Comparison of ENCODE assay signal across 33 mouse cellular contexts in the genomic region with DNA sequence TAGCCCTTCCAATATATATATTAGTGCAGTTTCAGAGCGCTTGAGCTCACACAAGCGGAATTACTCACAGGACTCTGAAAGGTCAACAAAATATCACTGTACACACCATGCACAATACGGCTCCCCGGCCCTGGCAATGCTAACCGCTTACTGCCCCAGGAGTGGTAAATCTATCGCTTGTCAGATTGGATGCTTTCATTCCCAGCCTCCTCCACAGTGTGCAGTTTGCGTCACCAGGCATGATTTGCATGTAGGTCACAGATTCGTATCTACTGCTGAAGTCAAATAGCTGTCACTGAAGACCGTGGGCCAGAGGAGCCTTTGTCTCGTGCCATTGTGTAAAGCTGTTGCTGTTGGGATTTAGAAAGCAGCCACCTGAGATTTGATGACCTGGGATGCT.
DNase-seq lines count a peak whose midpoint lies in the region; ATAC-seq lines count a peak whose summit lies in the region.
"Had no signal": no experiment of that assay in that cellular context is flagged by ENCODE, and none has a peak within 500 bp of the region (broad histone marks: within the 10 kb centered on the region; RNA-seq: fewer than 3 reads in every experiment).

No protein-coding gene starts in this region.

- 79% methylated on average over 10 of the region's 10 CpGs for WGBS in kidney, embryonic 15.5 days

- H3K4me2 ChIP-seq in kidney, embryonic 15.5 days: no peak overlapping the region
- H3K4me2 ChIP-seq: embryonic facial prominence, embryonic 12.5 days; heart, embryonic 11.5 days; hindbrain, embryonic 13.5 days; midbrain, embryonic 13.5 days; neural tube, embryonic 13.5 days had no signal

- no peak overlapping the region for H3K9ac ChIP-seq in kidney, embryonic 15.5 days
- H3K9ac ChIP-seq: embryonic facial prominence, embryonic 12.5 days; hindbrain, embryonic 13.5 days; liver, embryonic 14.5 days; midbrain, embryonic 13.5 days; neural tube, embryonic 13.5 days had no signal

- no peak for ATAC-seq in kidney, embryonic 15.5 days (replicated peaks; ENCODE audit: low FRiP score)
- ATAC-seq: activated CD4-positive, CD25-positive, alpha-beta regulatory T cell, adult 4 months; forebrain, embryonic 14.5 days; intestine, embryonic 16.5 days; midbrain, embryonic 13.5 days had no signal

- no peak overlapping the region for H3K4me3 ChIP-seq in kidney, embryonic 15.5 days (replicated peaks)
- H3K4me3 ChIP-seq: embryonic facial prominence, embryonic 12.5 days; gastrocnemius, adult 2 months; hindbrain, embryonic 13.5 days; midbrain, embryonic 13.5 days; neural tube, embryonic 13.5 days had no signal

- no peaks in the 10 kb centered on the region for H3K36me3 ChIP-seq in kidney, embryonic 15.5 days
- H3K36me3 ChIP-seq: embryonic facial prominence, embryonic 12.5 days; hindbrain, embryonic 13.5 days; midbrain, embryonic 13.5 days; neural tube, embryonic 13.5 days had no signal

- peak; percentile 11 for DNase-seq in cerebellum, adult 11 months
- DNase-seq in cerebellum, postnatal 4 days (ENCODE audit: low spot score in 2 of 2): no peak
- DNase-seq in left cerebral cortex, postnatal 14 days (ENCODE audit: low spot score in 2 of 2): peak; percentile 13 to 15
- DNase-seq in left cerebral cortex, postnatal 36 days (ENCODE audit: low spot score in 2 of 2): no peak
- peak; percentile 12 for DNase-seq in cerebellum, adult 9-11 months
- no peak for DNase-seq in ovary, postnatal 36 days (ENCODE audit: low spot score)
- DNase-seq: adrenal gland, postnatal 25 days; embryo, embryonic 11 days; gastrocnemius, adult 2 months; gastrocnemius, postnatal 36 days; heart, adult 18-20 months; heart, postnatal 36 days; kidney, adult 8-10 months; kidney, postnatal 10 days; layer of hippocampus, postnatal 36 days; liver; lung, adult 2 months; lung, postnatal 10 days; right cerebral cortex, postnatal 4 days; thymus, adult 18-20 months; thymus, postnatal 36 days had no signal

- no peaks in the 10 kb centered on the region for H3K27me3 ChIP-seq in kidney, embryonic 15.5 days
- H3K27me3 ChIP-seq: embryonic facial prominence, embryonic 12.5 days; hindbrain, embryonic 13.5 days; midbrain, embryonic 13.5 days; neural tube, embryonic 13.5 days had no signal

- H3K9me3 ChIP-seq in kidney, embryonic 15.5 days (replicated peaks): no peaks in the 10 kb centered on the region
- H3K9me3 ChIP-seq: embryonic facial prominence, embryonic 12.5 days; hindbrain, embryonic 13.5 days; midbrain, embryonic 13.5 days; neural tube, embryonic 13.5 days had no signal

- H3K27ac ChIP-seq in kidney, embryonic 15.5 days: no peak overlapping the region
- H3K27ac ChIP-seq: embryonic facial prominence, embryonic 12.5 days; gastrocnemius, adult 2 months; hindbrain, embryonic 13.5 days; liver, embryonic 14.5 days; macrophage; midbrain, embryonic 13.5 days; neural tube, embryonic 13.5 days; stomach, postnatal 0 days had no signal

- H3K4me1 ChIP-seq in kidney, embryonic 15.5 days: no peaks in the 10 kb centered on the region
- H3K4me1 ChIP-seq: embryonic facial prominence, embryonic 12.5 days; hindbrain, embryonic 13.5 days; midbrain, embryonic 13.5 days; neural tube, embryonic 13.5 days had no signal

- intact Hi-C loops in left cerebral cortex, postnatal 14 days (cut with DNase I): no loop called here
- intact Hi-C loops in left cerebral cortex, postnatal 36 days (cut with DNase I): no loop called here

Comparison
In these comparisons a context has a peak if more than half of its experiments do, and no peak if none do; other contexts are left out.
1. DNase-seq: peak in cerebellum, adult 11 months (single experiment), left cerebral cortex, postnatal 14 days (2 of 2) and cerebellum, adult 9-11 months (single experiment); none in cerebellum, postnatal 4 days (0 of 2), left cerebral cortex, postnatal 36 days (0 of 2) and ovary, postnatal 36 days (single experiment).